Mouse (Mus musculus) C2C12 (cell line): Measurements from ENCODE around the gene Dnal1.

Experiments used
- CTCF ChIP-seq: IDR thresholded peaks from one replicate; pipeline ENCODE4 v1.5.1; 2011; ENCODE audit not compliant: control insufficient read depth, insufficient read depth, insufficient read length
- MAX ChIP-seq: IDR thresholded peaks from one replicate; pipeline ENCODE4 v1.6.1; 2011; ENCODE audit warnings: mild to moderate bottlenecking, control low read depth
- MYOD1 ChIP-seq: IDR thresholded peaks from one replicate; pipeline ENCODE4 v1.6.1; 2011; ENCODE audit warnings: low read depth; ENCODE audit not compliant: control insufficient read depth, insufficient read length
- MYOG ChIP-seq: IDR thresholded peaks from one replicate; pipeline ENCODE4 v1.6.1; 2011; ENCODE audit not compliant: control insufficient read depth, insufficient read length; ENCODE audit errors: extremely low read depth

DNA sequence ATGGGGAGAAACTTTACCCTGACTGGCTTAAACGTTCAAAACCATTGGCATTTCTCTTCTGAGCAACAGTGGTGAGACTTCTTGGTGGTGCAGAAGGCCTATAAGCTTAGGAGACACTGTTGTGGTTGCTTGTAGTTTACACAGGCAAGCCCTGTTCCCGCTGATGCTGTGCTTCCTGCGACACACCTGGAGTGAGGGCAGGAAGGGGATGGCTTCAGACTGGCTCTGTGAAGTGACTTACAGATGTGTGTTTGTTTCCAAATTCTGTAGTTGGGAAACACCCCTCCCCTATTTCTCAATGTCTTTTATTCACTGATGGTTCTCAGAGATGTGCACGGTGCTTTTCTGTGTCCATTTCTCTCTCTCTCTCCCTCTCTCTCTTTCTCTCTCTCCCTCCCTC is 26.0 kb downstream of the Dnal1 start:
- TF ChIP-seq MAX (no peak), CTCF (no peak), MYOG (no peak), MYOD1 (no peak)
